Mouse (Mus musculus) layer of hippocampus, adult 9-11 months (tissue): ENCODE data around the gene 2410002F23Rik.
"Not testable (repeated sequence)": the region's sequence is repeated elsewhere in the genome, so short reads cannot be mapped to it uniquely, and the experiment has no call there.

ENCODE experiments used
- DNase-seq: peaks from one replicate; pipeline ENCODE4 v3.0.0; 2022

The 2410002F23Rik gene

GRCm38 (mm10) chr7:44246055-44246983 is at the start of gene 2410002F23Rik, which contains the start of gene 1700028J19Rik:
Gene 2410002F23Rik, plus strand, starts transcription at chr7:44246722.
Gene 1700028J19Rik, minus strand, starts transcription at chr7:44246695.
- peak; percentile 91 for DNase-seq

GRCm38 (mm10) chr7:44197891-44198290 is 48.6 kb upstream of the 2410002F23Rik start, which contains the start of gene Klk1b3:
Gene Klk1b3, plus strand, starts transcription at chr7:44198191.
- DNase-seq = no peak

- DNase-seq = not testable (repeated sequence)
Observed at GRCm38 (mm10) chr7:44207135-44207534, 39.4 kb upstream of the 2410002F23Rik start, which contains the start of gene Klk1b4. Gene Klk1b4, plus strand, starts transcription at chr7:44207435.

- no peak for DNase-seq
Observed at GRCm38 (mm10) chr7:44208307-44208706, 38.2 kb upstream of the 2410002F23Rik start.

- DNase-seq = no peak
Observed at GRCm38 (mm10) chr7:44215645-44216044, 30.9 kb upstream of the 2410002F23Rik start, which contains the start of gene Klk1b5. Gene Klk1b5, plus strand, starts transcription at chr7:44215945.

- not testable (repeated sequence) for DNase-seq
Observed at GRCm38 (mm10) chr7:44221601-44222000, 24.9 kb upstream of the 2410002F23Rik start.

- DNase-seq = not testable (repeated sequence)
Observed at GRCm38 (mm10) chr7:44222335-44222734, 24.2 kb upstream of the 2410002F23Rik start.

GRCm38 (mm10) chr7:44225076-44225475 is 21.4 kb upstream of the 2410002F23Rik start, which contains the start of gene Klk1:
Gene Klk1, plus strand, starts transcription at chr7:44225360.
- DNase-seq = no peak

- DNase-seq = no peak
Observed at GRCm38 (mm10) chr7:44235909-44236308, 10.6 kb upstream of the 2410002F23Rik start, which contains the start of gene Gm36864. Gene Gm36864, plus strand, starts transcription at chr7:44236177.

- no peak for DNase-seq
Observed at GRCm38 (mm10) chr7:44239913-44240312, 6.6 kb upstream of the 2410002F23Rik start.

GRCm38 (mm10) chr7:44240712-44241111 is 5.8 kb upstream of the 2410002F23Rik start:
- no peak for DNase-seq

- no peak for DNase-seq
Observed at GRCm38 (mm10) chr7:44241163-44241562, 5.4 kb upstream of the 2410002F23Rik start.

- DNase-seq = no peak
Observed at GRCm38 (mm10) chr7:44244080-44244479, 2.4 kb upstream of the 2410002F23Rik start.

GRCm38 (mm10) chr7:44246984-44247470 is 505 bp downstream of the 2410002F23Rik start:
- no peak for DNase-seq

- DNase-seq = no peak
Observed at GRCm38 (mm10) chr7:44247971-44248370, 1.4 kb downstream of the 2410002F23Rik start.

- no peak for DNase-seq
Observed at GRCm38 (mm10) chr7:44249248-44249647, 2.7 kb downstream of the 2410002F23Rik start.

GRCm38 (mm10) chr7:44250732-44251275 is 4.3 kb downstream of the 2410002F23Rik start:
- not testable (repeated sequence) for DNase-seq

GRCm38 (mm10) chr7:44253023-44253616 is 6.6 kb downstream of the 2410002F23Rik start:
- no peak for DNase-seq

GRCm38 (mm10) chr7:44254930-44255329 is 8.4 kb downstream of the 2410002F23Rik start:
- DNase-seq = no peak

- DNase-seq = no peak
Observed at GRCm38 (mm10) chr7:44257278-44257677, 10.8 kb downstream of the 2410002F23Rik start, which contains the start of gene Acp4. Gene Acp4, minus strand, starts transcription at chr7:44257378.

- DNase-seq = no peak
Observed at GRCm38 (mm10) chr7:44260410-44260809, 13.9 kb downstream of the 2410002F23Rik start.

GRCm38 (mm10) chr7:44261147-44261546 is 14.6 kb downstream of the 2410002F23Rik start, which contains the start of gene Gm15517:
Gene Gm15517, plus strand, starts transcription at chr7:44261447.
- DNase-seq = no peak
